Mouse (Mus musculus): Measurements from ENCODE around the gene Esyt1. TPM values are rescaled to one million over a fixed set of nuclear protein-coding genes. Genes with fewer than 3 reads are reported as not detected.
"Not testable (repeated sequence)": the region's sequence is repeated elsewhere in the genome, so short reads cannot be mapped to it uniquely, and the experiment has no call there.

Gene Esyt1
- 26.2 and 36.1 TPM in 2 replicates for polyA plus RNA-seq (2011; ENCODE audit: insufficient read depth, insufficient read length, low replicate concordance, missing spikeins)

GRCm38 (mm10) chr10:128525671-128526308 is at the start of gene Esyt1:
Gene Esyt1, minus strand, starts transcription at chr10:128525871.
- H3K4me1 ChIP-seq (ENCODE audit: control insufficient read depth, insufficient read depth, low read length): no peaks in the 10 kb centered on the region; the same call in 1 of the 2 replicates
- peak within 1 kb of the TSS; percentile 89 for H3K4me3 ChIP-seq (replicated peaks; ENCODE audit: control insufficient read depth, low read depth, low read length)
- H3K27ac ChIP-seq (ENCODE audit: control insufficient read depth, insufficient read depth, low read depth, low read length, poor library complexity): peak within 1 kb of the TSS; percentile 93
- TF ChIP-seq CTCF (IDR thresholded peaks at IDR 0.05; ENCODE audit: control insufficient read depth, insufficient read depth, low read length) (peak; percentile 36; the same call in 1 of the 2 replicates), POLR2A (IDR thresholded peaks at IDR 0.05; ENCODE audit: borderline replicate concordance, control insufficient read depth, low read depth, low read length) (peak; percentile 83)
- WGBS: under 1% methylated on average over 37 of the region's 37 CpGs

GRCm38 (mm10) chr10:128575063-128575462 is 49.4 kb upstream of the Esyt1 start:
- TF ChIP-seq POLR2A (IDR thresholded peaks at IDR 0.05; ENCODE audit: borderline replicate concordance, control insufficient read depth, low read depth, low read length) (no peak), CTCF (IDR thresholded peaks at IDR 0.05; ENCODE audit: control insufficient read depth, insufficient read depth, low read length) (peak; percentile 61)
- Histone ChIP-seq H3K4me3 (replicated peaks; ENCODE audit: control insufficient read depth, low read depth, low read length) (no peak overlapping the region), H3K4me1 (ENCODE audit: control insufficient read depth, insufficient read depth, low read length) (no peaks in the 10 kb centered on the region), H3K27ac (ENCODE audit: control insufficient read depth, insufficient read depth, low read depth, low read length, poor library complexity) (no peak overlapping the region)
- WGBS: 87% methylated on average over 2 of the region's 2 CpGs

- Histone ChIP-seq H3K4me1 (ENCODE audit: control insufficient read depth, insufficient read depth, low read length) (no peaks in the 10 kb centered on the region; the same call in 1 of the 2 replicates), H3K27ac (ENCODE audit: control insufficient read depth, insufficient read depth, low read depth, low read length, poor library complexity) (peak within 1 kb of the TSS; percentile 91), H3K4me3 (replicated peaks; ENCODE audit: control insufficient read depth, low read depth, low read length) (peak within 1 kb of the TSS; percentile 96)
- WGBS: under 1% methylated on average over 58 of the region's 58 CpGs
- peak; percentile 66; the same call in 1 of the 2 replicates for TF ChIP-seq POLR2A (IDR thresholded peaks at IDR 0.05; ENCODE audit: borderline replicate concordance, control insufficient read depth, low read depth, low read length)
- TF ChIP-seq CTCF (IDR thresholded peaks at IDR 0.05; ENCODE audit: control insufficient read depth, insufficient read depth, low read length): no peak; the same call in 1 of the 2 replicates
Observed at GRCm38 (mm10) chr10:128565788-128566531, 40.3 kb upstream of the Esyt1 start, which contains the start of gene Pa2g4. Gene Pa2g4, minus strand, starts transcription at chr10:128565987.

GRCm38 (mm10) chr10:128565206-128565787 is 39.6 kb upstream of the Esyt1 start:
- TF ChIP-seq POLR2A (IDR thresholded peaks at IDR 0.05; ENCODE audit: borderline replicate concordance, control insufficient read depth, low read depth, low read length) (peak; percentile 51; the same call in 1 of the 2 replicates), CTCF (IDR thresholded peaks at IDR 0.05; ENCODE audit: control insufficient read depth, insufficient read depth, low read length) (no peak)
- Histone ChIP-seq H3K27ac (ENCODE audit: control insufficient read depth, insufficient read depth, low read depth, low read length, poor library complexity) (peak overlapping the region; percentile 91), H3K4me3 (replicated peaks; ENCODE audit: control insufficient read depth, low read depth, low read length) (peak overlapping the region; percentile 96), H3K4me1 (ENCODE audit: control insufficient read depth, insufficient read depth, low read length) (no peaks in the 10 kb centered on the region; the same call in 1 of the 2 replicates)
- under 1% methylated on average over 46 of the region's 46 CpGs for WGBS

- H3K4me1 ChIP-seq (ENCODE audit: control insufficient read depth, insufficient read depth, low read length): no peaks in the 10 kb centered on the region; the same call in 1 of the 2 replicates
- 61% methylated on average over 6 of the region's 6 CpGs for WGBS
- H3K27ac ChIP-seq (ENCODE audit: control insufficient read depth, insufficient read depth, low read depth, low read length, poor library complexity): no peak overlapping the region
- H3K4me3 ChIP-seq (replicated peaks; ENCODE audit: control insufficient read depth, low read depth, low read length): peak overlapping the region; percentile 21
- TF ChIP-seq CTCF (IDR thresholded peaks at IDR 0.05; ENCODE audit: control insufficient read depth, insufficient read depth, low read length) (no peak), POLR2A (IDR thresholded peaks at IDR 0.05; ENCODE audit: borderline replicate concordance, control insufficient read depth, low read depth, low read length) (no peak)
Observed at GRCm38 (mm10) chr10:128563544-128563943, 37.9 kb upstream of the Esyt1 start.

- 87% methylated on average over 6 of the region's 6 CpGs for WGBS
- H3K4me1 ChIP-seq (ENCODE audit: control insufficient read depth, insufficient read depth, low read length): no peaks in the 10 kb centered on the region
- TF ChIP-seq POLR2A (IDR thresholded peaks at IDR 0.05; ENCODE audit: borderline replicate concordance, control insufficient read depth, low read depth, low read length): no peak
- TF ChIP-seq CTCF (IDR thresholded peaks at IDR 0.05; ENCODE audit: control insufficient read depth, insufficient read depth, low read length): no peak
Observed at GRCm38 (mm10) chr10:128556963-128557362, 31.3 kb upstream of the Esyt1 start.

GRCm38 (mm10) chr10:128556286-128556685 is 30.6 kb upstream of the Esyt1 start:
- no peaks in the 10 kb centered on the region for H3K4me1 ChIP-seq (ENCODE audit: control insufficient read depth, insufficient read depth, low read length)
- no peak overlapping the region for H3K27ac ChIP-seq (ENCODE audit: control insufficient read depth, insufficient read depth, low read depth, low read length, poor library complexity)
- H3K4me3 ChIP-seq (replicated peaks; ENCODE audit: control insufficient read depth, low read depth, low read length): no peak overlapping the region
- TF ChIP-seq CTCF (IDR thresholded peaks at IDR 0.05; ENCODE audit: control insufficient read depth, insufficient read depth, low read length): no peak
- no peak for TF ChIP-seq POLR2A (IDR thresholded peaks at IDR 0.05; ENCODE audit: borderline replicate concordance, control insufficient read depth, low read depth, low read length)

More at GRCm38 (mm10) chr10:128556963-128557362, 31.3 kb upstream of the Esyt1 start:
- H3K27ac ChIP-seq (ENCODE audit: control insufficient read depth, insufficient read depth, low read depth, low read length, poor library complexity): no peak overlapping the region
- no peak overlapping the region for H3K4me3 ChIP-seq (replicated peaks; ENCODE audit: control insufficient read depth, low read depth, low read length)

- not testable (repeated sequence) for H3K4me3 ChIP-seq (replicated peaks; ENCODE audit: control insufficient read depth, low read depth, low read length); H3K27ac ChIP-seq (ENCODE audit: control insufficient read depth, insufficient read depth, low read depth, low read length, poor library complexity); H3K4me1 ChIP-seq (ENCODE audit: control insufficient read depth, insufficient read depth, low read length)
- WGBS: 58% methylated on average over 1 of the region's 1 CpGs
Observed at GRCm38 (mm10) chr10:128555567-128555966, 29.9 kb upstream of the Esyt1 start.

GRCm38 (mm10) chr10:128550144-128550823 is 24.6 kb upstream of the Esyt1 start:
- not testable (repeated sequence) for H3K4me3 ChIP-seq (replicated peaks; ENCODE audit: control insufficient read depth, low read depth, low read length); H3K4me1 ChIP-seq (ENCODE audit: control insufficient read depth, insufficient read depth, low read length); H3K27ac ChIP-seq (ENCODE audit: control insufficient read depth, insufficient read depth, low read depth, low read length, poor library complexity)
- WGBS: 76% methylated on average over 11 of the region's 11 CpGs

GRCm38 (mm10) chr10:128549682-128550057 is 24.0 kb upstream of the Esyt1 start:
- peak overlapping the region; percentile 1; the same call in 1 of the 2 replicates for H3K27ac ChIP-seq (ENCODE audit: control insufficient read depth, insufficient read depth, low read depth, low read length, poor library complexity)
- not testable (repeated sequence) for H3K4me1 ChIP-seq (ENCODE audit: control insufficient read depth, insufficient read depth, low read length); H3K4me3 ChIP-seq (replicated peaks; ENCODE audit: control insufficient read depth, low read depth, low read length)
- 71% methylated on average over 6 of the region's 6 CpGs for WGBS

Data from bone marrow, adult 2 months (tissue).